Mouse (Mus musculus): ENCODE measurements around the gene Dnm2.

- TF ChIP-seq POLR2A (IDR thresholded peaks at IDR 0.05; ENCODE audit: extremely low read depth, insufficient read depth, low read length) (no peak), CTCF (IDR thresholded peaks at IDR 0.05; ENCODE audit: extremely low read depth, insufficient read depth, low read length) (no peak)
These were observed 6.0 kb downstream of the Dnm2 start for GRCm38 (mm10) chr9:21430724-21431123.
